Mouse (Mus musculus) spleen, adult 12 weeks (tissue): ENCODE results near the gene Fopnl.
A peak's percentile ranks its signal among the peaks of the same experiment; 100 is the strongest.

Experiments
- DNase-seq: peaks from one replicate; pipeline ENCODE4 v3.0.0; 2022; ENCODE audit warnings: low spot score

The Fopnl gene

DNA sequence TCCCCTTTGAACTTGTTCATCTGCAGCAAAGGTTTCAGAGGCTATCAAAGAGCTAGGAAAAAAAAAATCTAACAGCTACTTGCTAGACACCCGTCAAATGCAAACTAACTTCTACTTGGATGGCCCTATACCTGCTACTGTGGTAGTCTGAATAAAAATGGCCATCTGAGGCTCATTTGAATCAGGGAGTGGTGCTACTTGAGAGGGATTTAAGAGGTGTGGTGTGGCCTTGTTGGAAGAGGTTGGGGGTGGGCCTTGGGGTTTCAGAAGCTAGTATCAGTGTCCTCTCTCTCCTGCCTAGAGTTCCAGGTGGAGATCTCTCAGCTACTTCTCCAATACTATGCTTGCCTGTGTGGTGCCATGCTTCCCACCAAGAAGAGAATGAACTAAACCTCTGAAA lies 10.8 kb downstream of the Fopnl start:
- no peak for DNase-seq

DNA sequence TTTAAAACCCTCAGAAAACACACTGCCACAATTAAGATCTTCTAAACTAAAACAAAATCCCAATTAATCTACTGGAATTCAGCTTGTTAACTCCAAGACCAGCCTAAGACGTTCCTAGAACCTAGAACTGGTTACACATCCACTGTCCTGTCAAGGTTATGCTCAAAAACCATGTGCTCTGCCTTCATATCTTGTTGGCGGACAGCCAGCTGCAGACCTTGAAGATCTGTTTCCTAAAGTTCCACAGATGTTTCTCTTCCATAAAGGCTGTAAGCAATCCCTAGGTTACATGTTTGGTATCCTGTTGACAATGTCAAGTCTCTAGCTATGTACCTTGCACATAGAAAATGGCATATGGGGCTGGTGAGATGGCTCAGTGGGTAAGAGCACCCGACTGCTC lies 12.4 kb downstream of the Fopnl start:
- DNase-seq: no peak

DNA sequence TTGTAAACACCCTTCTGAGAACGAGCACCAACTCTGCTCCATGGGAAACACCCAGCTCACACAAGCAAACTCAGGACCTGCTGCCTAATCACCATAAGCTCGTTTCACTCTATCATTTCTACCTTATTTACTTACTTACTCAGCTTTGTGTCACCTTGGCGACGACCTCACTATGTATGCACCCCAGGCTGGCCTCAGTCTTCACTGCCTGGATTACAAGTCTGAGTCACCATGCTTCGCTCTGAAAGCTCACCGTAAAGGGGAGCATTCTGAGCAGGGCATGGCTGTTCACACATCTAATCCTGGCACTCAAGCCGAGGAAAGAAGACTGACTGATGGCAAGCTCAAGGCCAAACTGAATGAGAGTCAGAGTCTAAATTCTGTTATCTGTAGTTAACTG lies 13.5 kb downstream of the Fopnl start:
- no peak for DNase-seq

DNA sequence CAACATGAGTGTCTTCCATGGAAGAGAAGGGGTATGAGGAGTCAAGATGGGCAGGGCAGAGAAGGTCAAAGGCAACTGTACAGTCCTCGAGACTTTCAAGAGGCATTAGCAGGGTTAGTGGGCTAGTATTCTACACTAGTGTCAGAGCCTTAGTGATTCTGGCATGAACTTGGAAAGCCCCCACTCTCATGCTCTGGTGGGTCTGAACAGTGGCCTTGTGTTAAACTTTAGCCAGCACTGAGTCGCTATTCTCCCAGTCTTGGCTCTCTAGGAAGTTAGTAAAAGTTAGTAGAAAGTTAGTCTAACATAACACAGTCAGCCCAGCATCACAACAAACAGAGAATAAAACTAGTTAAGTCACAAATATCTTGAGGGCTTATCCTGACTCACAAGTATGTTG lies 14.1 kb downstream of the Fopnl start:
- DNase-seq: no peak

DNA sequence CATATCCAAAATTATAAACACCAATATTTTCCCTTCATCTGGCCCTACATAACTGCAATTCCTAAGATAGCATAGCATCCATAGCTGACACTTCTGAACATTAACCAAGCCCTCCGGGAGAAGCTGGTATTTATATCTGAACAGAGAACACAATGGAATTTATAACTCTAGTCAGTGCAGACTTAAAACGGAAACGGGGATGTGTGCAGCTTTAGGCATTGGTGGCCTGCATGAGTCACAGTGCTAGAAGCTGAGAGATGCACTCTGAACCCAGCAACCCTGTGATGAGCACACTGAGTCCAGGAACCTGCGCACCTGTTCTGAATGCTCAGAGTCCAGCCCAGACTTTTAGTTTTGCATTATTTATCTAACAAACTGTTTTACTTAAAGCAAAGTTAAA lies 18.7 kb downstream of the Fopnl start:
- no peak for DNase-seq

DNA sequence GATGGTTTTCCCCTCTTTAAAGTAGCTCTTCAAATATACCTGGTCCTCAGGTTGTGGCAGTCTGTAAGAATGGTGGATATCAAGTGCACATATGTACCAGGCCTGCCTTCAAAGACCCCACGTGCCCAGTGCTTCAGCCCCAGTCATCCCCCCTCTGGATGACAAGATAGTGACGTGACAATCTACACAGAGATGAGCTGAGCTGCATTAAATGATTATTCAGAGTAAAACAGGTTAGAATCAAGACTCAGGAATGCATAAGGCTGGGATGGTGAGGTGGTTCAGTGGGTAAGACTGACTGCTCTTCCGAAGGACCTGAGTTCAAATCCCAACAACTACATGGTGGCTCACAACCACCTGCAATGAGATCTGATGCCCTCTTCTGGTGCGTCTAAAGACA lies 19.5 kb downstream of the Fopnl start:
- no peak for DNase-seq

DNA sequence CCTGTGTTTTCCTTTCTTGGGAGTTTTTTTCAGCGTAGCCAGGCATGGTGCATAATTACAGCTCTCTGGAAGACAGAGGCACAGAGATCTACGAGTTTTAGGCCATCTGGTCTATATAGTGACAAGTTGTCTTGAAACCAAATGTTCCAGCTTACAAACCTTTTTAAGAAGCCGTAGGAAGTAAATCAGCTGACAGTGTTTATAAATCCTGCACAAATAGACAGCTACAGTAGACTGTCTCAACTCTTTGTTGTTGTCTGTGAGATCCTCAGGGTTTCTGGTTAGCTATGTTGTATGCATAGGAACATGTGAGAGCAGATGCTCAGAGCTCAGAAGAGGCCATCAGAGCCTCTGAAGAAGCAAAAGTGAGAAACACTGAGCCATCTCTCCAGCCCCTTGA lies 20.1 kb downstream of the Fopnl start:
- no peak for DNase-seq

DNA sequence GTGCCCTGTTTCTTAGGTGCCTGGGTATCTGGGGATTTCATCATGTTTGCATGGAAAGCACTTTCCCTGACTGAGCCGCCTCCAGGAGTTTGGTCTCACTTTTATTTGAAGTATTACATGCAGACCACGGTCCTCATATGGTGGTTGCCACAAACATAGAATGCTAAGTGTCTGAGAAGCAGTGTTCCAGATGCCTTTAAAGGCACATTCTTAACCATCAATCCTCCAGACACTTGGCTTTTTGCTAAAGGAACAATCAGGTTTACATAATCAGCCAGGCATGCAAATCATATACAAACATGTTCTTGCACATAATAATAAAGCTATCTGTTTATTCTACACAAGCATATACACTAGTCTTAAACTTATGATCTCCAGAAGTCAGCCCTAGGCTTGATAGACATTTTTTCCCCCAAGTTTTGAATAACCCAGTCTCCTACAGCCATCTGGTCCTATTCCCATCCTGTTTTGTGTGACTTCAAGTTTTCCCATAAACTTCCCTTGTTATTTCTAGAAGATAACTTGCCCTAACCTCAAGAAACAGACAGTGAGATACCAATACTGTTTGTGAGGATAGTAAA lies 20.6 kb downstream of the Fopnl start:
- no peak for DNase-seq

DNA sequence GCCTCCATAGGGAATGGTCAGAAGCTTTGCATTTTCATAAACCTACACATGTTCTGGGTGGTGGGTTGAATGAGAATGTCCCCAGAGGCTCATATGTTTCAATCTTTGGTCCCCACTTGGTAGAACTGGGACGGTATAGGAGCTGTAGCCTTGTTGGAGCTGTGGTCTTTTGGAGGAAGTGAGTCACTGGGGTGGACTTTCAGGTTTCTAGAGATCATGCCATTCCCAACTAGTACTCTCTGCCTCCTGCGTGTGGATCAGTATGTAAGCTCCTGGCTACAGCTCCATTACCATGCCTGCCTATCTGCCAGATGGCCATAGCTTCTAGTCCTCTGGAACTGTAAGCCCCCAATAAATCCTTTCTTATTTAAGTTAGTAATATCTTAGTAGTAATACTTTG lies 21.9 kb downstream of the Fopnl start:
- DNase-seq: no peak

DNA sequence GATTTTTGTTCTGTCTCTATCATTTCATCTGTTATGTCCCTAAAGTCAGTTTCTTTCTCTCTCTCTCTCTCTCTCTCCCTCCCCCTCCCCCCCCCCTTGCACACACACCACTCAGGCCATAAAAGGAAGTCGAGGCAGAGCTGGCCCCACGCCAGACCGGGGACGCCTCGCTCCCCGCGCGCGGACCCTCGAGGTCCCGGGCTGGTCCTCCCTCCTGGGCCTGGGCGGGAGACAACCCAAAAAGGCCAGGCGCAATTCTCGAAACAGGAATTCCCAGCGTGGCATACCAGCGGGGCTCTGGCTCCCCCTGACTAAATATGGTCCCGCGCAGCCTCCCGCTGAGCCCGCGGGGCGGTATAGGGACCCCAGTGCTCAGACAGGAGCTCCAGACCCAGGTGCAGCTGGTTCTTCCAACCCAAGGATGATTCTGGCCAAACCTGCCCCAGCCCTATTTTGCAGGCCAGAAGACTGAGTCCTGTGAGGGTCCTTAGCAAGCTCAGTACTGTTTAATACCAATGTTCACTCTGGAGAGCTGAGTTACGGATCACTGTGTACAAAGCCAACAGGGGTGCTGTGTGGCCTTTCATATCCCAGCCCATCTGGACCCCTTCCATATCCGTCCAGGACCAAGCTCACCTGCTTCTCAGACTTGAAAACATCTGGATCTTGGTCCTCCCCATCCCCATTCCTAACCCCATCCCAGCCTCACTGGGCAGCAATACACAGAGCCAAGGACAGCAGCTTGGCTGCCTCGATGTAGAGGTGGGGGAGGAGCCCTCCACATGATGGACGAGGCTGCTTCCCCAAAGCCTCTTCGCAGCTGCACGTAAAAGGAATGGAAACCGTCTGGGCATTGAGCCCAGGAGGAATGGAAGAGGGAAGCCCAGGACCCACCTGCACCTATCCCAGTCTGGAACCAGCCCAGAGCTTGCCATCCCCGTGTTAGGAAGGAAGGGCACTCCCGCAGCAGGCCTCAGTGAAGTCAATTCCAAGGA lies 24.7 kb downstream of the Fopnl start:
- DNase-seq: no peak

- DNase-seq: peak; percentile 17
Measured at GRCm38 (mm10) chr16:14291223-14291622, 26.0 kb downstream of the Fopnl start, which contains the start of gene Myh11. Gene Myh11, minus strand, starts transcription at chr16:14291372.

GRCm38 (mm10) chr16:14272374-14272965 lies 44.7 kb downstream of the Fopnl start:
- no peak for DNase-seq

- no peak for DNase-seq
Measured at GRCm38 (mm10) chr16:14265203-14265920, 51.8 kb downstream of the Fopnl start.

- no peak for DNase-seq
Measured at GRCm38 (mm10) chr16:14264504-14264903, 52.7 kb downstream of the Fopnl start.

DNA sequence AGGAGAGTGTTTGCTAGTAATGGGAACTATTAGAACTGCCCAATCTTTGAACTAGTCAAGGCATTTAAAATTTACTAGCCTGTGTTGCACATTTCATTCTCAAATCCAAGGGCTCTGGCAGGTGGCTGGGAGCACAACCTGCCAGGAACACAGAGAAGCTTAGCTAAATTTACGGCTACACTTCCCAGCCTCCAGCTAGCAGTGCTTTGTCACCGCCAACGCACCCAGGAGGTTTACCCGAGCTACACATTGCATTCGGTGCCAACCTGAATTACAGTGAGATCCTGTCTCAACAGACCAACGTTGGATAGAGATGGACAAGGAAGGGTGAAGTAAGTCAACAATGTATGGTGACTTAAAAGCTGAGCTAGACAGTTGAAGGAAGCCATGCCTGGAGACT lies 54.0 kb downstream of the Fopnl start:
- DNase-seq: no peak

DNA sequence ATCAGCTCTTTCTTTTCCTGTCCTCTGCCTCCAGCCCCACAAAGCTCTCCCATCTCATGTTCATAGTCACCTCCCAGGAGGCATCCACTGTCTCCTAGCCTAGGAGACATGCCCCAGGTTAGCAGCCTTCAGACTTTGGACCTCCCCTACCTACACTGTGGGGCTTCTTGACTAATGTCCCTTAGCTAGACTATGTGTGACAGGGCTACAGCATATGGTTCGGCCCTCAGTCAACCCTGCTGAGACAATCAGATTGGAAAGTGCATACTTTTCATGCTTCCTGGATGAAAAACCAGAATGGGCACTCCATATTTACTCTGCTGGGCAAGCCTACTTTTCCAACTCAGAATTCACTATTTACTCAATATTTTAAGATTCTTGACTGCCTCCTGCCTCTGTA lies 54.8 kb downstream of the Fopnl start:
- DNase-seq: no peak

DNA sequence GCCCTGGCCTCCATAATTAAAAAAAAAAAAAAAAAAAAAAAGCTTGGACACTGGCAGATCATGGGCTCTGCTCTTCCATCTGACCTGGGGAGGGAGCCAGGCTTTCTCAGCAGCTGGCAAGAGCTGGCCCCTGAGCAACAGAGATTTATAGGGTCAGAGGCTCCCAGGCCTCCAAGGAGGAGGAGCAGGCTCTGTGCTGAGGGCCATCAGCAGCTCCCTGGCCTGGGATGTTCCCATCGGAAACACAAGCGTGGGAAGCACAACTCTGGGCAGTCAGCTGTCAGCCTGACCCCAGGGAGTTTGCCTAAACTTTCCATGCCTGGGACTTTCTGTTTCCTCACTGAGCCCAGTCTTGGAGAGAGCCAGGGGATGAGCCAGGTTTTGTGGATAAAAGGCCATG lies 58.3 kb downstream of the Fopnl start:
- DNase-seq: no peak

DNA sequence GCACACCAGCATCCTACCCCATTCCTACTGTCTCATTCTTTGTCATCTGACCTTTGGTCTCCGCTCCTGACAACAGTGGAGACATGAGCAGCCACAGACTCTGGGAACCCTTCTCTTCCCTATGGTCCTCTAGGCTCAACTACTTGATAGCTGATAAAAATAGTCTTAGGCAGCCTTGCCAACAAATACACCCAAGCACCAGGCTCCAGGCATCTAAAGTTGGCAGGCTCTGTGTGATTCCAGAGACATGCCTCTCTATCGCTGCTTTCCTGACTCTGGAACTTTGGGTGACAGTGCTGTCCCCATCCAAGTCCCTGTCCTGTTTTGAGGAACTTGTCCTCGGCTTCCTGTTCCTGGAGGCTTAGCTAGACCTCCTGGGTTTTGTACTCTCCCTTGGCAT lies 63.6 kb downstream of the Fopnl start:
- no peak for DNase-seq

DNA sequence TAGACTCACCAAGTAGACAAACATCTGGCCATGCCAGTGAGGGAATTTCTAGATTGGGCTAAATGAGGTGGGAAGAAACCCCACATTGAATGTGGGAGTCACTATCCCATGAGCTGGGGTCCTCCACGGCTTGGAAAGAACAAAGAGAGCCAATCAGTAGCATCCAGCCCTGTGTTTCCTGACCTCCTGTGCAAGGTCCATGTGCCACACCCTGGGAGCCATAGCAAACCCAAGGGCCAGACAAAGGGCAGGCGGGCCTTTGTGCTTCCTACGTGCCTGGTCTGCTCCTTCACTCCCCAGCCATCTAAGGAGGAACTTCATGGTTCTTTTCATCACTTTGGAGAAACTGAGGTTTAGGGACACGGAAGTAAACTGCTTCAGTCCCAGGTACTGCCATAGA lies 64.3 kb downstream of the Fopnl start:
- no peak for DNase-seq

GRCm38 (mm10) chr16:14249913-14250312 lies 67.3 kb downstream of the Fopnl start:
- no peak for DNase-seq
